Mouse (Mus musculus) cerebellum, adult 2 months (tissue): ENCODE results near the gene Nbl1.

ENCODE experiments used
- CTCF ChIP-seq: fragments of 200-500 bp; IDR thresholded peaks from 2 replicates; pipeline ENCODE4 v1.5.1; 2011; ENCODE audit warnings: low read depth, mild to moderate bottlenecking, control low read depth, low read length, moderate library complexity, borderline replicate concordance; ENCODE audit not compliant: insufficient read depth
- POLR2A ChIP-seq: fragments of 200-500 bp; IDR thresholded peaks from 2 replicates; pipeline ENCODE4 v1.6.1; 2011; ENCODE audit warnings: low read length, control low read depth, borderline replicate concordance; ENCODE audit not compliant: insufficient read depth

DNA sequence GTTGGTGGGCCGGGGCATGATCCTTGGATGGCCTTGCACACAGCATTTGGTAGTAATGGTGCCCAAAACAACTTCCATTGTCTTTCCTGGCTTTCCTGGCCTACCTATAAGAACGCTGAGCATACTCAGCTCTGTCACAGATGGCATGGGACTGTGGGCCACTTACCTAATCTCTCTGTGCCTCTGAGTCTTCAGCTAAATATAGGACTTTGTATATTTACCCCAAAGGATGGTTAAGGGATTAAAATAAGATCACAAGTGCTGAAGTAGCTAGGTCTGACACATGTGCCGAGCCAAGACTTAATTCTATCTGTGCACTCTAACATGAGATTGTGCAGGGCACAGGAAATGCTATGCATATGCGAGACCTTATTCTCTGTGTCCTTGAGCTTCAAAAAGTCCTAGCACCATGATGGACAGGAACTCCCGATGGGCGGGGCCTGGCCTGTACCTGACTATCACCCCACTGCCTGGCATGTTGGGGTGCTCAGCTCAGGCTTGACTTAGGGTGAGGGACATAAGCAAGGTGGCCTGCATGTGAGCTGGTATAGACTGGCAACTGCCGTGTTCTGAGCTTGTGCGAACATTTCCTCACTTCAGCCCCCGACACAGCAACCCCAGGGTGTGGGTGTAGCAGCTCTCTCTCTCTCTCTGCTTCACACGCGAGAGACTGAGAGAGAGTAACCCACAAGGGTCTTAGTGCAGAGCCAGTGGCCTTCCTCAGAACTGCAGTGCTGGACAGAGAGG, 59.4 kb downstream of the Nbl1 start:
- TF ChIP-seq CTCF (no peak), POLR2A (no peak)
